23 mouse cellular contexts compared by ENCODE assay signal in the genomic region with DNA sequence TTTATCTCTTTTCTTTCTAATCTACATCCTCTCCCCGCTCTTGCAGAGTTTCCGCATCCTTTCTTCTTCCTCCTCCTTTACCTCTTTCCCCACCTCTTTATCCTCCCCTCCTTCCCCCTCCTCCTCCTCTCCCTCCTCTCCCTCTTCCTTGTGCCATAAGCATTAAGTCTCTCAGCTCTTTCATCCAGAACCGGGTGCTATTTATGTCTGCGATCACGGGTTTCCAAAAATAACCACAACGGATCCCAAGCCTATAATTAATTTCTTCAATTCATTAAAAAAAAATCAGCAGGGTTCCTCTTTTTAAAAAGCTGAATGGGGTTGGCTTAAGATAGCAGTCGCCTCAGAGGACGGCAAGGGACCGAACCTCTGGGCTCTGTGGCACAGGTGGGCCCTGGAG.
DNase-seq lines count a peak whose midpoint lies in the region; ATAC-seq and TF ChIP-seq lines count a peak whose summit lies in the region.
"Had no signal": no experiment of that assay in that cellular context is flagged by ENCODE, and none has a peak within 500 bp of the region (broad histone marks: within the 10 kb centered on the region; RNA-seq: fewer than 3 reads in every experiment).

No protein-coding gene starts in this region.

- intact Hi-C loops in left cerebral cortex, adult 2 months (cut with DNase I) = loop anchor here (5.0 kb wide), 2 partner anchors 105 to 165 kb away; no protein-coding TSS in a partner anchor
- intact Hi-C loops in left cerebral cortex, postnatal 14 days (cut with DNase I) = no loop called here

- H3K4me3 ChIP-seq in forebrain, embryonic 16.5 days (replicated peaks; ENCODE audit: low read length) = no peak overlapping the region
- no peak overlapping the region for H3K4me3 ChIP-seq in forebrain, embryonic 13.5 days
- no peak overlapping the region for H3K4me3 ChIP-seq in left cerebral cortex, adult 2 months
- no peak overlapping the region for H3K4me3 ChIP-seq in hindbrain, embryonic 14.5 days (replicated peaks; ENCODE audit: low read length)
- H3K4me3 ChIP-seq: embryonic facial prominence, embryonic 12.5 days; embryonic facial prominence, embryonic 15.5 days; heart, adult 2 months; heart, embryonic 10.5 days; heart, embryonic 13.5 days; hindbrain, embryonic 15.5 days had no signal

- H3K36me3 ChIP-seq in forebrain, embryonic 16.5 days (ENCODE audit: control insufficient read depth, insufficient read depth) = no peaks in the 10 kb centered on the region
- H3K36me3 ChIP-seq in forebrain, embryonic 13.5 days (ENCODE audit: poor library complexity, severe bottlenecking) = no peaks in the 10 kb centered on the region
- H3K36me3 ChIP-seq in hindbrain, embryonic 14.5 days (replicated peaks; ENCODE audit: control insufficient read depth, insufficient read depth) = 0 out of 2 replicates have a peak, but pooled peaks cover 3% of the 10 kb centered on the region
- H3K36me3 ChIP-seq: embryonic facial prominence, embryonic 12.5 days; embryonic facial prominence, embryonic 15.5 days; heart, embryonic 10.5 days; heart, embryonic 13.5 days; hindbrain, embryonic 15.5 days had no signal

- peaks cover 4% of the 10 kb centered on the region; the same call in 1 of the 2 replicates for H3K9me3 ChIP-seq in forebrain, embryonic 16.5 days (ENCODE audit: control insufficient read depth, low read length)
- no peaks in the 10 kb centered on the region for H3K9me3 ChIP-seq in forebrain, embryonic 13.5 days (replicated peaks)
- H3K9me3 ChIP-seq in hindbrain, embryonic 14.5 days (ENCODE audit: control insufficient read depth, low read length) = no peaks in the 10 kb centered on the region
- H3K9me3 ChIP-seq: embryonic facial prominence, embryonic 12.5 days; embryonic facial prominence, embryonic 15.5 days; heart, embryonic 10.5 days; heart, embryonic 13.5 days; hindbrain, embryonic 15.5 days had no signal

- H3K9ac ChIP-seq in forebrain, embryonic 16.5 days (replicated peaks; ENCODE audit: low read depth, low read length) = no peak overlapping the region
- no peak overlapping the region for H3K9ac ChIP-seq in forebrain, embryonic 13.5 days
- no peak overlapping the region for H3K9ac ChIP-seq in hindbrain, embryonic 14.5 days
- H3K9ac ChIP-seq: embryonic facial prominence, embryonic 12.5 days; embryonic facial prominence, embryonic 15.5 days; heart, embryonic 13.5 days; hindbrain, embryonic 15.5 days had no signal

- TF ChIP-seq POLR2A in brain, embryonic 14.5 days (IDR thresholded peaks at IDR 0.05; ENCODE audit: borderline replicate concordance, extremely low read depth, insufficient read depth, insufficient read length, poor library complexity, severe bottlenecking) = no peak

- H3K27ac ChIP-seq in forebrain, embryonic 16.5 days (ENCODE audit: low read length) = peak overlapping the region; percentile 43; the same call in 1 of the 2 replicates
- no peak overlapping the region for H3K27ac ChIP-seq in forebrain, embryonic 13.5 days
- H3K27ac ChIP-seq in left cerebral cortex, adult 2 months = peak overlapping the region; percentile 69
- H3K27ac ChIP-seq in hindbrain, embryonic 14.5 days = no peak overlapping the region
- H3K27ac ChIP-seq: embryonic facial prominence, embryonic 12.5 days; embryonic facial prominence, embryonic 15.5 days; heart, adult 2 months; heart, embryonic 10.5 days; heart, embryonic 13.5 days had no signal

- H3K4me1 ChIP-seq in forebrain, embryonic 16.5 days (replicated peaks; ENCODE audit: control insufficient read depth, insufficient read depth, low read length) = peaks cover 28% of the 10 kb centered on the region
- peaks cover 31% of the 10 kb centered on the region for H3K4me1 ChIP-seq in forebrain, embryonic 13.5 days
- H3K4me1 ChIP-seq in hindbrain, embryonic 14.5 days (replicated peaks; ENCODE audit: control insufficient read depth, insufficient read depth, low read length) = peaks cover 20% of the 10 kb centered on the region
- H3K4me1 ChIP-seq: embryonic facial prominence, embryonic 12.5 days; embryonic facial prominence, embryonic 15.5 days had no signal

- ATAC-seq in forebrain, embryonic 16.5 days = no peak
- ATAC-seq in forebrain, embryonic 13.5 days = no peak
- ATAC-seq in hindbrain, embryonic 14.5 days (ENCODE audit: low FRiP score) = no peak
- ATAC-seq: CD4-positive, CD25-positive, alpha-beta regulatory T cell, adult 4 months; intestine, postnatal 0 days had no signal

- WGBS in forebrain, embryonic 16.5 days = 27% methylated on average over 9 of the region's 9 CpGs
- WGBS in forebrain, embryonic 13.5 days = 60% methylated on average over 9 of the region's 9 CpGs
- WGBS in hindbrain, embryonic 14.5 days = 65% methylated on average over 9 of the region's 9 CpGs

- no peak overlapping the region for H3K4me2 ChIP-seq in forebrain, embryonic 16.5 days (ENCODE audit: low read length)
- H3K4me2 ChIP-seq in forebrain, embryonic 13.5 days = no peak overlapping the region
- no peak overlapping the region for H3K4me2 ChIP-seq in hindbrain, embryonic 14.5 days (replicated peaks)
- H3K4me2 ChIP-seq: embryonic facial prominence, embryonic 12.5 days; embryonic facial prominence, embryonic 15.5 days; heart, embryonic 13.5 days; hindbrain, embryonic 15.5 days had no signal

- TF ChIP-seq CTCF in left cerebral cortex, adult 2 months (IDR thresholded peaks at IDR 0.05) = no peak
- no peak for TF ChIP-seq CTCF in brain, embryonic 14.5 days (IDR thresholded peaks at IDR 0.05; ENCODE audit: borderline replicate concordance, extremely low read depth, insufficient read depth, insufficient read length)

- DNase-seq in left cerebral cortex, adult 2 months (ENCODE audit: extremely low spot score in 1 of 2, low spot score in 2 of 2) = no peak
- DNase-seq in left cerebral cortex, postnatal 14 days (ENCODE audit: low spot score in 2 of 2) = no peak
- DNase-seq in brain, embryonic 14.5 days (ENCODE audit: low read depth) = peak; percentile 60
- no peak for DNase-seq in hindbrain, embryonic 14.5 days (ENCODE audit: low spot score)
- DNase-seq: adrenal gland, adult 2 months; adrenal gland, postnatal 14 days; cerebellum, adult 18-20 months; cerebellum, adult 9-10 months; cerebellum, postnatal 14 days; gastrocnemius, postnatal 10 days; gastrocnemius, postnatal 36 days; heart, postnatal 14 days; heart, postnatal 4 days had no signal

- H3K27me3 ChIP-seq in forebrain, embryonic 16.5 days (replicated peaks; ENCODE audit: control insufficient read depth, insufficient read depth, low read length) = no peaks in the 10 kb centered on the region
- H3K27me3 ChIP-seq in forebrain, embryonic 13.5 days = peaks cover 2% of the 10 kb centered on the region; the same call in 1 of the 2 replicates
- H3K27me3 ChIP-seq in hindbrain, embryonic 14.5 days (ENCODE audit: control insufficient read depth, insufficient read depth, low read length) = no peaks in the 10 kb centered on the region
- H3K27me3 ChIP-seq: embryonic facial prominence, embryonic 15.5 days; heart, embryonic 13.5 days; hindbrain, embryonic 15.5 days had no signal

Comparison
In these comparisons a context has a peak if more than half of its experiments do, and no peak if none do; other contexts are left out.
1. H3K27ac ChIP-seq: peak in forebrain, embryonic 16.5 days (single experiment) and left cerebral cortex, adult 2 months (single experiment); none in forebrain, embryonic 13.5 days (single experiment) and hindbrain, embryonic 14.5 days (single experiment).